Mouse (Mus musculus) gastrocnemius, adult 18-20 months (tissue): Measurements from ENCODE around the gene Zfp654. TPM values are rescaled to one million over a fixed set of nuclear protein-coding genes. Genes with fewer than 3 reads are reported as not detected.
"Not testable (repeated sequence)": the region's sequence is repeated elsewhere in the genome, so short reads cannot be mapped to it uniquely, and the experiment has no call there.

Experiments used
- DNase-seq: peaks from one replicate; pipeline ENCODE4 v3.0.0; 2021; ENCODE audit warnings: low spot score
- long read RNA-seq, 2 experiments: library from polyadenylated mRNA; stranded (forward); transcript quantifications; one replicate each; pipeline ENCODE4 v2.0.0; 2021
- total RNA-seq, 2 experiments: library from RNA; stranded (reverse); gene quantifications; 2 replicates each; pipeline ENCODE4 v1.2.3; 2021

Gene Zfp654
- 10 to 100 TPM; 10.7 to 10.8 TPM for total RNA-seq
- long read RNA-seq, experiment 1, full-length matches to known transcripts, result 9 of 23 reads
- long read RNA-seq, experiment 1, partial matches to known transcripts, result 5 of 23 reads
- long read RNA-seq, experiment 1, other reads (novel, unspliced or antisense), result 9 of 23 reads
- long read RNA-seq, experiment 2, full-length matches to known transcripts, result 8 of 13 reads
- long read RNA-seq, experiment 2, partial matches to known transcripts, result 0 of 13 reads
- long read RNA-seq, experiment 2, other reads (novel, unspliced or antisense), result 5 of 13 reads

- peak; percentile 100 for DNase-seq
These were observed at the start of gene Zfp654, which contains the start of gene Cggbp1 for GRCm38 (mm10) chr16:64851563-64852362. Zfp654 (minus strand) TSS chr16:64851652. Cggbp1 (plus strand) TSS chr16:64851996.

GRCm38 (mm10) chr16:64899084-64899483 lies 47.6 kb upstream of the Zfp654 start:
- peak; percentile 16 for DNase-seq

GRCm38 (mm10) chr16:64889496-64889895 lies 38.0 kb upstream of the Zfp654 start:
- DNase-seq, result no peak

GRCm38 (mm10) chr16:64885547-64885946 lies 34.1 kb upstream of the Zfp654 start:
- DNase-seq, result no peak

DNA sequence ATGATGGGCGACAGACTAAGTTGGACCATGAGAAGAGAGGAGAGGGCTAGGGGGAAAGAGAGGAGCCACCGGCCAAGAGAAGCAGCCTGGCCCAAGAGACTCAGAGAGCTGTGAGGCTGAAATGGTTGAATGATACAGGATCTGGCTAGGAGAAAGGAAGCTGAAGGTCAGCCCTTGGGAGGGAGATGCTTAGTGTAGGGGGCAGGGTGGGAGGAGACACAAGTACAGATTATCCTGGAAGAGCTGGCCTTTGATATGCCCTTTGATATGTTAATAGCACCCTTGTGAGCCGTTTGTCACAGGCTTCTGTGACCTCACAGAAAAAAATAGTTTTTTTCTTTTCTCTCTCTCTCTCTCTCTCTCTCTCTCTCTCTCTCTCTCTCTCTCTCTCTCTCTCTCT lies 33.7 kb upstream of the Zfp654 start:
- DNase-seq, result no peak

- no peak for DNase-seq
These were observed 33.0 kb upstream of the Zfp654 start for GRCm38 (mm10) chr16:64884420-64884838.

DNA sequence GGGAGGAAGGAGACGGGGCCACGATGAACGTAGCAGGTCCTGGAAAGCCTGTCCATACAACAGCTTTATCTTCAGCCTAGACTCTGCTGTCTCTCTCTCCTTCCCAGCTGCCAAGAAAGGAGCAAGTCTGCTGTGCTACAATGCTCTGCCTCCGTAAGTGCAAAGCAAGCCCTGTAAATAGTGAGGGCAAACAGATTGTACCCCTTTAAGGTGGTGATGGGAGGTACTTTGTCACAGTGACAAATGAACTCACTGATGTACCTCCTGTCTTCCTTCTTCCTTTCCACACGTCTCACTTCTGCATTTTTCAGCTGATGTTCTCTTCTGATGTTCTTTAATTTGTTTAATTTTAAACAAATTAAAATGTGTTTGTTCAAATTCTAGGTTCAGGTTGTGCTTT lies 32.4 kb upstream of the Zfp654 start:
- DNase-seq, result no peak

- DNase-seq, result no peak
These were observed 30.0 kb upstream of the Zfp654 start for GRCm38 (mm10) chr16:64881442-64881841.

- DNase-seq, result no peak
These were observed 29.5 kb upstream of the Zfp654 start for GRCm38 (mm10) chr16:64880986-64881385.

- DNase-seq, result no peak
These were observed 28.3 kb upstream of the Zfp654 start for GRCm38 (mm10) chr16:64879735-64880134.

DNA sequence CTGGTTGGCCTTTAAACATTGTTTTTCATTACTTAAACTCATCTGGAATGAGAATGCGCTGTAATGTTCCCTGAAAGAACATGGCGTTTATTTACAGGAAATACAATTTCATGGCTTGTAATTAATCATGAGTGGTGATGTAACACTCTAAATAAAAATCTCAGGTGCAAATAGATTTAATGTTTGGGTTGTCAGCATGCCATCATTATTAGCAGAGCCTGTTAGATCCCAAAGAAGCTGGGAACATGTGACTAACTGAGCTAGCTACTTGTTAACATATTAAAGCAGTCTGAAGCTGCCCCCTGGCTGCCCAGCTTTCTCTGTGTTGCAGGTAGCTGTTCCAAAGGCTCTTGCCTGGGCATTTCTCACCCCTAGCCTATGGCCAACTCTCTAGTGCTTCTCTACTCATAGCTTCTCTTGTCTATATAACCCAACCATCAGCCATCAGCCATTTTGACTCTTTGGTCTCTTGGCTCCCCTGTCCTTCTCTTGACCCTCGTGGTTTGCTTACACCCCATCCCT lies 27.2 kb upstream of the Zfp654 start:
- no peak for DNase-seq

- DNase-seq, result no peak
These were observed 25.9 kb upstream of the Zfp654 start for GRCm38 (mm10) chr16:64877314-64877713.

GRCm38 (mm10) chr16:64876631-64877265 lies 25.3 kb upstream of the Zfp654 start:
- no peak for DNase-seq

DNA sequence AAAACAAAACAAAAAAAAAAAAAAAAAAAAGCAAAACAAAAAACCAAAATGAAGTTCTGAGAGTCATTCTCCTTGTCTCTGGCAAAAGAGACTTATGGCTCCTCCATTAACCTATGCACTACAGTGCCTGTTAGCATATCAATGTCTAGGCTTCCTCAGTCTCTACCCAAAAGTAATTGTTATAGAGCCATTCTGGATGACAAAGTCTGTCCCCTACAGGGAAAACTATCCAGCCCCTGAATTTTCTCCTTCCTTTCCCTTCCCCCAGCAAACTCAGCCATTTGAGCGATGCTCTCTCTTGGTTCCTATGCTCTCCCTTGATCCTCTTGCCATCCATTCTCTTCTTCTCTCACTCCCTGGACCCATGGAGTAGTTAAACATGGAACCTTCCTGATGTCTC lies 24.4 kb upstream of the Zfp654 start:
- DNase-seq, result no peak

DNA sequence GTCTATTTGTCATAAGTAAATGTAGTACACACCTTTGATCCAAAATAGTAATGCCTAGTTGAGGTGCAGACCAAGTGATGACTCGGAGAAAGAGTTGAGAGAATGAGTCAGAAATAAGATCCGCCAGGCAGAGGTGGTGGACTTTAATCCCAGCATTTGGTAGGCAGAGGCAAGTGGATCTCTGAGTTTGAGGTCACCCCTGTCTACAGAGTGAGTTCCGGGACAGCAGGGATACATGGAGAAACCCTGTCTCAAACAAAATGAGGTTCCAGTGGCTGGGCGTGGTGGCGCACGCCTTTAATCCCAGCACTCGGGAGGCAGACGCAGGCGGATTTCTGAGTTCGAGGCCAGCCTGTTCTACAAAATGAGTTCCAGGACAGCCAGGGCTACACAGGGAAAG lies 23.9 kb upstream of the Zfp654 start:
- no peak for DNase-seq

DNA sequence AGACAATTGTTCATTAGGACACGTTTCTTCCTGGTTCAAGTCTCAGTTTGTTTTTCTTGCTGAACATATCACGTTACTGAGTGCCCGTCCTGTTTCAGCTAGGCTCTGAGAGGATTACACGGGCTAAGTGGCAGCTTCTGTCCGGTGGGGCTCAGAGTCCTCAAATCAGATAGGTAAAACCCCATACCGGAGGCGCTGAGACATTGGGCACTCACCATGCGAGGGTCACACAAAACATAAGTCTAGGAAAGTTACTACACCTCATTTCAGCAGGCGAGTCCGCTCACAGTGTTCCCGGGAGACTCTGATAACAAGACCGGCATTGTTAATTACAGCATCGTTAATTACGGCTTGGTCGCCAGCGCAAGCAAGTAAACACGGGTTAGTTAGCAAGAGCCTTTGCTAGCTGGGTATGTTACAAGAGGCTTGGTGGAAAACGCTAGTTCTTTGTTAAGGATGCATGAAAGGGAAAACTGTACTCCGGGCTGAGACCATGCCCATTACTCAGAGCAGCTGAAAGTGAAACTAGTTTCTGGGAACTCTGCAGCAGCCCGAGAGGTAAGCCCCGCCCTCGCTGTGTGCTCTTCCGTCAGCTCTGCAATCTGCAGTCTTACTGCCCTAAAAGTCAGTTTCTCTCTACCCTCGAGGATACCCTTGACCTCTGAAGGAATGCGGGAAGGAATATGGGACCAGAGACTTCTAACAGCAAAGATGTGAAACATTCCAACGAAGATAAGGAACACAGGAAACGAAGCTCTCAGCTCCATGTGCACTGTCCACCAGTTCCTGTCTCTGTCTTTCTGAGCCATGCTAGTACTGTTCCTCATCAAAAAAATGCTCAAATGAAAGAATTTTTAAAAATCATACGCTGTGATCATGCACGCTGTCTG lies 22.2 kb upstream of the Zfp654 start:
- peak; percentile 64 for DNase-seq

GRCm38 (mm10) chr16:64872841-64873240 lies 21.4 kb upstream of the Zfp654 start:
- DNase-seq, result no peak

DNA sequence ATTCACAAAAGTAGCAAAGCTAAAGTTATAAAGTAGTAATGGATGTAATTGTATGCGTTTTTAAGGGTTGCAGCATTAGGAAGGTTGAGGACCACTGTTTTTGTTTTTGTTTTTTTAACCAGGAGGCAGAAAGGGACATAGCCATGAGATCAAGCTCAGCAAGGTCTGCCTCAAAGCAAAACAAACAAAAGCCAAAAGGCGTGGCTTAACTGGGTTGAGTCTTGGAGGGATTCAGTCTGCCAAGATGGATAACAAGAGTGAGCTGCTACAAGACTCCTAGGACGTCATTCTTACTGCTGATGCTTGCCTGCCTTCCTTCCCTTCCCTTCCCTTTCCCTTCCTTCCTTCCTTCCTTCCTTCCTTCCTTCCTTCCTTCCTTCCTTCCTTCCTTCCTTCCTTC lies 20.8 kb upstream of the Zfp654 start:
- no peak for DNase-seq

GRCm38 (mm10) chr16:64869621-64870020 lies 18.2 kb upstream of the Zfp654 start:
- no peak for DNase-seq

DNA sequence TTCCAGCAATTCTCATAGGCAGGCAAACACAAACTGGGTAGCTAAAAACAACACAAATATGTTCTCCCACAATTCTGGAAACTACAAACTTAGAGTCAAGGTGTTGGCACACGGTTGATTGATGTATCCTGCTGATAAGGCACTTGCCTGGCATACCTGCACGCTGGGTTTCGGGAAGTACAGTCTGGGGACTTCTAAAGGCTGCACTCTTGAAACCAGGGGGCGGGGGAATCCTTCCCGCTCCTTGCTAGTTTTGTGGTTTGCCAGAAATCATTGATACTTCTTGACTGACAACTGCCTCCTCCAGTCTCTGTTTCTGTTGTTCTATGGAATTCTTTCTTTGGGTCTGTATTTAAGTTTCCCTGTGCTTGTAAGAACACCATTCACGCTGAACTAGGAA lies 17.2 kb upstream of the Zfp654 start:
- DNase-seq, result no peak

DNA sequence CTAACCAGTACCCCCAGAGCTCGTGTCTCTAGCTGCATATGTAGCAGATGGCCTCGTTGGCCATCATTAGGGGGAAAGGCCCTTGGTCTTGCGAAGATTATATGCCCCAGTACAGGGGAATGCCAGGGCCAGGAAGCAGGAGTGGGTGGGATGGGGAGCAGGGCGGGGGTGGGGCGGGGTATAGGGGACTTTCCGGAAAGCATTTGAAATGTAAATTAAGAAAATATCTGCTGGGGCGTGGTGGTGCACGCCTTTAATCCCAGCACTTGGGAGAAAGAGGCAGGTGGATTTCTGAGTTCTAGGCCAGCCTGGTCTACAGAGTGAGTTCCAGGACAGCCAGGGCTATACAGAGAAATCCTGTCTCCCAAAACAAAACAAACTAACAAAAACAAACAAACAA lies 14.4 kb upstream of the Zfp654 start:
- DNase-seq, result not testable (repeated sequence)
